Mouse (Mus musculus) thymus, postnatal 4 days (tissue): ENCODE data around the gene Gbp7.
"Not testable (repeated sequence)": the region's sequence is repeated elsewhere in the genome, so short reads cannot be mapped to it uniquely, and the experiment has no call there.

Source experiments
- DNase-seq: peaks from one replicate; pipeline ENCODE4 v3.0.0; 2021

Gbp7 gene

DNA sequence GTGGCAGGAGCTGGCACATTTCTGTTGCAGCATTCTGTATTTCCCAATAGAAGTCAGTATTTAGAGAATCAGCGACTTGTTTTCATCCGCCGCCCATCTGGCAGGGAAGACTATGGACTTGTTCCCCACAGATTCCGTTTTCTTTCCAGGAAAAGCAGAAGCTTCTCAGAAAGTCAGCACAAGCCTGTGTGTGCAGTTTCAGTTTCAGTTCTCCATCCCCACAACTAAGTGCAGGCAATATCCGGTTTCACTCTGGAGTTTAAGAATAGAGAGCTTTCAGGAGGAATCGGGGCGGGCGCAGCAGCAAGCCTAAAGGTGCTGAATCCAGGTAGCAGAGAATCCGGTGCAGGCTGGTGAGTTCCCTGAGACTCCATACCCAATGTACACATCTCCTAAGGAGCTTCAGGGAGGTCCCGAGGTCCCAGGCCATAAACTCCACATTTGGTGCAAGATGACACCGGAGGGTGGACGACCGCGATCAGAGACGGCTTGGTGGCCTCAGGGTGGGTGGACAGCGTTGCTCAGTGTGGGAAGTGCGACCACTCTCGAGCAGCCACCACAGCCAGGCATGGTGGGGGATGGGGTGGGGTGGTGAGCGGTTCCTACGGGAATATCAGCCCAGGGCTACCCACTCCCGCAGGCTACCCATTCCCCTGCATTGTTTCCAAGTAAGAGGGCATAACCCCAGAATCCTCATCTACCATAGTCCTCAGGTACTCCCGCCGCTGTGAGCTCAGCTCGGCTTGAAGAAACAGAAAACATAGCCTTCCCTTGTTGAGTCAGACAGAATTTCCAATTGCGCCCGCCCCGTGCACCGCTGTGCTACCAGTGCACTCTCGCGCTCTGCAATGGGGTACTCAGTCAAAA, at the start of gene Gbp7:
TSS of gene Gbp7 (plus strand) at position 256 of the 867 bp plus-strand sequence.
- peak; percentile 62 for DNase-seq

DNA sequence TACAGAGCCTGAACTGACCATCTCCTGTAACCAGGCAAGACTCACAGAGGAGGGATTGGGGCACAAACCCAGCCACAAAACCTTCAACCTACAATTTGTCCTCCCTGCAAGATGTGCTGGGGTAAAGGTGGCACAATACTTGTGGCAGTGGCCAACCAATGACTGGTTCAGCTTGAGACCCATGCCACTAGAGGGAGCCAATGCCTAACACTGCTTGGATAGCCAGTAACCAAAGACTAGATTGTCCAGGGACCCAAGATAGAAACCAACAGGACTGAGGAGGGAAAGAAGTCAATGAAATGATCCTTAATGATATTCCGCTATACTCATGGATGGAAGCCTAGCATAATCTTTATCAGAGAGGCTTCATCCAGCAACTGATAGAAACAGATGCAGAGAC, 39.7 kb upstream of the Gbp7 start:
- peak; percentile 79 for DNase-seq

DNA sequence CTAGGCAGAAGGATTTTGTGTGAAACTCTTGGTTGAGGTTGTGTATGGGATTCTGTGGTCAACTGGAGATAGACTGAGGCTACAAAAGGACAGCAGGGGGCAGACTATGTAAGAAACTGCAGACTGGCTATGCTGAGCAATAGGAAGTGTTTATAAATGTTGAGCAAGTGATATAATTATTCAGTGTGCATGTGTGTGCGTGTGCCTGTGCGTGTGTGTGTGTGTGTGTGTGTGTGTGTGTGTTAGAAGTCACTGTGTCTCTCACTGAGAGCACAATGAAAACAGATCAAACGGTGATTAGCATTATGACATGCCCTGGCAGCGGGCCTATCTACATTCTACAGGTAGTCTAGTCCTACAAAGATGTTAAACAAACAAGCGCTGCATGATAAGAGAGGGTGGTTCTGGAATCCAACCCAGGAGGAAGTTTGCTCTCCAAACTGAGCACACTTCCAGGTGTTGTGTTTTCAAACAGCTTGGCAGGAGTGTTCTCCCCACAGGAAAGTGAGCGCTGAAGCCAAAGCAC, 36.5 kb upstream of the Gbp7 start, which contains the start of gene Gbp5:
TSS of gene Gbp5 (plus strand) at position 443 of the 526 bp plus-strand sequence.
- peak; percentile 68 for DNase-seq

DNA sequence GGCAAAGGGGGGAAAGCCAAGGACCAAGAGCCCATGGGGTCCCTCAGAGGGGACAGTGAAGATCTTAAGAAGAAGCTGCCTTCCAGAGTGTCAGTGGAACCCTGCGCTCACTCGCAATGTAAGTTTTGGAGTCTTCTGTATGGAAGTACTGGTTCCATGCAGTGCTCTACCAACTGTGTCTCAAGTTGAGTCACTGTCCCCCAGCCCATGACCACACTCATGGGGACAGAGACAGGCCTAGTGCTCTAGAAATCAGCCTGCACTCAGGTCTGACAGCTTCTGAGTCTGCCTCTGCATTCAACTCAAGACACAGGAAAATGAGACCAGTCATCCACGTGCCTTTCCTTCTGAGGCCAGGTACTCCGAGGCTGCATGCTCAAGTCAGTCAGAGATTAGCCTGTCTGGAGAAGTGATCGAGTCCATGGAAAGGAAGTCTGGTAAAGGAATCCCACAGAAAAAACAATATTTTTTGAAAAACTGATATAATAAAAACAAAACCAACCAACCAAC, 34.9 kb upstream of the Gbp7 start:
- DNase-seq: no peak

- DNase-seq: peak; percentile 20
These were observed 33.7 kb upstream of the Gbp7 start for GRCm38 (mm10) chr3:142496113-142497101.

GRCm38 (mm10) chr3:142497123-142497841, 32.9 kb upstream of the Gbp7 start:
- DNase-seq: peak; percentile 34

GRCm38 (mm10) chr3:142498941-142499340, 31.2 kb upstream of the Gbp7 start:
- no peak for DNase-seq

DNA sequence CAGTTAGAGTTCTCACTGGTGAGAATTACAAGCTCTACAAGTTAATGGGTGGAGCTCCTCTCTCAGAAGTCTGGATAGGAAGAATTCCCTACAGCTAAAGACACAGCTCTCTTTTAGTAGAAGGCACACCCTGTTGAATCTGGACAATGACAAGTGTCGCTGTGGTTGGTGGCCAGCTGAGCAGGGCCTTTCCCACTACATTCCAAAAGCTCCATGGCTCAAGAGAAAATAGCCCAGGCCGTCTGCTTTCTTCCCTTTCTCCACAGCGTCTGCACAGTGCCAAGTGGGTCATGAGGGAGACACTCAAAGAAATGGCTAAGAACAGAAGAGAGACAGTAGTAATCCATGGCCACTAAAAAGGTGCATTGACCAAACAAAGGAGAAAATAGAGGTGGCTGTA, 2.0 kb upstream of the Gbp7 start:
- no peak for DNase-seq

DNA sequence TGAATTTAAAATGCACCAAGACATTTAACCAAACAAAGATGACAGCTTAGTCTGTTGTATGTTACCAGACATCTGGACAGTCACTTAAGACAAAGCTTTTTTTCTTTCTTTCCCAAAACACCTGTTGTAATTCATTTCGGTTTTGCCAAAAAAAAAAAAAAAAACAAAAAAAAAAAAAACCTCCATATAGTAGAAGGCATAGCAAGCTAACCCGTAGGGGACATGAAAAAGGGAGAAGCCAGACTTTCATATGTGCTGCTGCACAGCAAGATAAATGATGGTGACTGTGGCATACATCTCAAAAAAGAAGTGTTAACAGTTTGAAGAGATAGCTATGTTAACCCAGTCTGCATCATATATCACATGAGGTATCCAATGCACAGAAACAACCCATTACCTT, 545 bp upstream of the Gbp7 start:
- no peak for DNase-seq

- no peak for DNase-seq
These were observed 1.5 kb downstream of the Gbp7 start for GRCm38 (mm10) chr3:142531595-142531994.

- no peak for DNase-seq
These were observed 3.0 kb downstream of the Gbp7 start for GRCm38 (mm10) chr3:142533185-142533584.

GRCm38 (mm10) chr3:142535667-142536066, 5.5 kb downstream of the Gbp7 start:
- DNase-seq: no peak

- DNase-seq: no peak
These were observed 11.2 kb downstream of the Gbp7 start for GRCm38 (mm10) chr3:142541391-142541790.

GRCm38 (mm10) chr3:142542776-142543175, 12.6 kb downstream of the Gbp7 start:
- not testable (repeated sequence) for DNase-seq

DNA sequence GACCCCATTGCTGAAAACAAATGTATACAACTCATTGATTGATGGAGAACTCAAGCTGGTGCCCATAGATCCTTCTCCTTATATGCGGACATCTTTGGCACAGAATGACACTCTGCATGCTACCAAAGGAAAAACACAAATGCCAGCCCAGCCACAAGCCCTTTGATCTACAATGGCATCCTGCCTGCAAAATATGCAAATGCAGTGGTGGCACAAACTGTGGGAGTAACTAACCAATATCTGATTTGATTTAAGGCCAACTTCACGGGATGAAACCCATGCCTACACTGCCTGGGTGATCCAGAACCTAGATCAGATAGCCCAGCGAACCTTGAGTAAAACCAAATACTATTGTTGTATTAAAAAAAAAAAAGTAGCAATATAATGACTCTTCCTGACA, 16.5 kb downstream of the Gbp7 start:
- DNase-seq: no peak

DNA sequence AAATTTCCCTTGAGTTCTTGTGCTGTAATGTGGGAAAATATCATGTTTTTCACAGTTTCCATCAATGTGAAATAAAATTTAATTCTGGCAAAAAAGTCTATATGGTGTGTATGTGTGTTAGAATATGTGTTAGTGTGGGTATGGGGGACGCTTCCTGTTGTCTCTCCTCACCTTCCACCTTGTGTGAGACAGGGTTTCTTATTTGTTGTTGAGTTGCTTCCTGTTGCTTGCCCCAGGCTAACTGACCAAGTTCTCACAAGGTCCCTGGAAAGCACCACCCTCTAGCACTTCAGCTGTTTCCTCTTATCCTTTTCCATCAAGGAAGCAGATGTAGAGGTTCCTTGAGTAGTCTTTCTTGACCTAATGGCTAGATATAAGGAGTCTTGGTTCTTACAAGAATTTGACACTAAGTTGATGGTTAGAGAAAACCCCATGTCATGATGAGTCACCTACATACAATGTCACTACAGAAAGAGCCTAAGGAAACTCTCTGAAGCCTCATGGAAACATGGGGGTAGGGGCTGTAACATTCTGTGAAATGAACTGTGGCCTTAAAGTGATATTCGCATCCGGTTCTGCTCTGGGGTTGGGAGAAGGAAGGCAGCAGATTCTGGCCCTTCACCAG, 20.0 kb downstream of the Gbp7 start:
- no peak for DNase-seq

DNA sequence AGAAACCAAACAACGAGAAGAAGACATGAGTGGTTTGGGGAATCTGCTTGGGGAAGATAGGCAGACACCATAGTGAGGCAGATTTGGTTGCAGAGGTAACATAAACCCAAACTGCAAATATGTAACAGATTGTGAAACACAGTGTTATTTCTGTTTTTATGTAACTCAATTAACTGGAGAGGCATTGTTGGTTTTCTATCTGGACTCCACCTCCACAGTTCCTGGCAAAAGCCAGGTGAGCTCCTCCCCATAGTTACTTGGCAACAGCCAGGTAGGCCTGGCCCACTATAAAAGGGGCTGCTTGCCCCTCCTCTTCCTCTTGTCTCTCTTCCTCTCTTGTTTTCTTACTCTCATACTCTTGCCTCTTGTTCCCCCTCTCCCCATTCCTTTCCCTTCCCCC, 24.5 kb downstream of the Gbp7 start:
- DNase-seq: no peak

GRCm38 (mm10) chr3:142555623-142556022, 25.5 kb downstream of the Gbp7 start:
- no peak for DNase-seq

GRCm38 (mm10) chr3:142559632-142560228, 29.6 kb downstream of the Gbp7 start, which contains the start of gene Gbp3:
Gene Gbp3, plus strand, starts transcription at chr3:142560026.
- no peak for DNase-seq

DNA sequence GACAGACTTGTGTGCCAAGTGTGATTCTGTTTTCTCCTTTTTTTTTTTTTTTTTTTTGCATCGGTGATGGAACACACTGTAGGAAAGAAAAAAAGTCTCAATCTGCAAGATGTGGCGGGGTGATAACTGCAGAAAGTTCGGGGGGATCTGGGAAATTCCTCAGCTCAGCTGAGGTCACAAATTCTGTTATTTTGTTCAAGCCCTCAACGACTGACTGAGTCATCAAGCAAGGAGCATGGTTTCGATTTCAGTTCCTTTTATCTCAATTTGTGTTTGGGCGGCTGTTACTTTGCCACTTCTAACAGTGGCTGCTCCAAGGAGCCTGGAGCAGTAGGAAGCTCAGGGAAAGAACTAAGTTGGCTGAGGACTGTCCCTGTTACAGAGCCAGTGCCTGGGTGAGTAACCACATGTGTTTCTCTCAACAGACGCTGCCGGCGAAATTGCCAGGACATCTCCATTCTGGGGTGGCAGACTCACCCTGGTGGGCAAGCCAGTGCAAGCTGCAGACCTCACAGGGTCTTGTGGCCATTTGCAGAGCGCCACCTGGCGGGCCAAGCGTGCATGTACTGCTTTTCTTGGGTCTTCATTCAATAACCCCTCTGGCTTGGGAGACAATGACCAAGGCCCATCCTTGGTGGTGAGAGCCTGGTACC, 30.3 kb downstream of the Gbp7 start:
- DNase-seq: peak; percentile 93
